Mouse (Mus musculus): ENCODE results near the gene Kcnk18.

DNA sequence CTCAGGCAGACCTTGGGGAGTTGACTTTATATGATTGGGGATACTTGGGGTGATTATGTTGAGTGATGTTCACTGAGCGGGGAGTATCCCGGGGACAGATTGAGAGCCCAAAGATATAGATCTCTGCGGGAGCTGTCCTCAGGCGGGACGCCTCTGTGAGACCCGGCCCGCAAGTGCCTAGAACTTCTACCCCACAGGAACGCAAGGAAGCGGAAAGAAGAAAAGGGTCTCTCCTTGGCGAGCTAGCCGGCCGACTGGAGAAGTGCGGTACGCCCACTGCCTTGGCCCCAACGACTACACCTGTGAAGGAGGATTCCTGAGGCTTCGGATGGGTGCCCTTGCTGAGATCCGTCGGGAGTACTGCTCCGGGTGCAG lies 47.2 kb upstream of the Kcnk18 start:
- TF ChIP-seq CTCF (IDR thresholded peaks at IDR 0.05; ENCODE audit: borderline replicate concordance, insufficient read depth, low read length) (no peak), POLR2A (IDR thresholded peaks at IDR 0.05; ENCODE audit: low read depth, low read length) (no peak)
